Mouse (Mus musculus): ENCODE measurements around the gene Tmc6. TPM values are rescaled to one million over a fixed set of nuclear protein-coding genes. Genes with fewer than 3 reads are reported as not detected.
A peak's percentile ranks its signal among the peaks of the same experiment; 100 is the strongest.

The Tmc6 gene
- polyA plus RNA-seq, 1 experiment from 2014 or later: 23.8 TPM

DNA sequence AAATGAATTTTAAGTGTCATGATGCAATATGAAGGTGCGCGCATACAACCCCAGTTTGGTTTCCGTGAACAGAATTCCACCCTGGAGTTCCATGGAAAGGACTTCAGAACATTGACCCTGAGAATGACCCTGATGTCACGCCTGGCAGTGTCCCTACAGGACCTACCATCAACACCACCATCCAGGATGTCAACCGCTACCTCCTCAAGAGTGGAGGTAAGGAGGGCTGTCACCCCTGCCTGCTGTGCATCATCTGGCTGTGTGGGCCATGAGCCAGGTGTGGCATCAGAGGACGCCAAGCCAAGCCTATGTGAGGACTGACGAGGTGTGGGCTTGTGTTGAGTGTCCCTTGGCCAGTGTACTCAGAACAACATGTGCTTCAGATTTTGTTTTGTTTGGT is 26.1 kb downstream of the Tmc6 start:
- no peak overlapping the region for H3K9ac ChIP-seq
- H3K27ac ChIP-seq (ENCODE audit: poor library complexity, severe bottlenecking): no peak overlapping the region
- H3K9me3 ChIP-seq (replicated peaks): no peaks in the 10 kb centered on the region
- no peak overlapping the region for H3K4me3 ChIP-seq
- no peak for ATAC-seq (ENCODE audit: insufficient number of reproducible peaks, low FRiP score)
- WGBS: 97% methylated on average over 7 of the region's 7 CpGs
- peaks cover 98% of the 10 kb centered on the region for H3K36me3 ChIP-seq
- H3K27me3 ChIP-seq (replicated peaks): no peaks in the 10 kb centered on the region
- H3K4me1 ChIP-seq (replicated peaks): no peaks in the 10 kb centered on the region
- H3K4me2 ChIP-seq: no peak overlapping the region

DNA sequence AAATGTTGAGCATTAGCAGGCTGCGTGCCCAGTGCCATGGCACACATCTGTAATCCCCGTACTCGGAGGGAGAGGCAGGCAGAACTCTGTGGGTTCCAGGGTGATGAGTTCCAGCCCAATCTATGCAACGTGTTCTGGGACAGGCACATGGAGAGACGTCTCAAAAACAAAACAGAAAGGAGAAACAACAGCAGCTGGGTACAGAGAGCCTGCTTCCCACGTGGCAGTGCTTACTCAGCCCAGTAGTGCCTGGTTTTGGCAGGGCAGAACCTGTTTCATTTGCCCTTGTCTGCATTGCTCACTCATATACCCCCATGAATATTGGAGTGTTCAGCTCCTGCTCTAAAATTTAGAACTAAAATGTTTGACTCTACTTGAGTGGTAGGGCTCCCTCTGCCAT is 30.5 kb downstream of the Tmc6 start:
- no peak overlapping the region for H3K9ac ChIP-seq

DNA sequence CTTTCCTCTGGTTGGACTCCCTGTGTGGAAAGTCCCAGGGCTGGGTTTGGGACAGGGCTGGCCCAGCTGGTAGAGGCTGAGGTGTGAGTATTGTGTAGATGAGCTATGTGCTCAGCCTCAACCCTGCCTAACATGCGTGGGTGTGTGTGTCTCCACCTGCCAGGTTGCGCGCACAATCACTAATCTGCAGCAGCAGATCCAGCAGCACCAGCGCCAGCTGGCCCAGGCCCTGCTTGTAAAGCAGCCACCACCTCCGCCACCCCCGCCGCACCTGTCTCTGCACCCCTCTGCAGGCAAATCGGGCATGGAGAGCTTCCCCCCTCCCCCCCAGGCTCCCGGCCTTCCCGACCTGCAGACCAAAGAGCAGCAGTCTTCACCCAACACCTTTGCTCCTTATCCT is 32.6 kb downstream of the Tmc6 start:
- Histone ChIP-seq H3K9ac (no peak overlapping the region), H3K27me3 (replicated peaks) (no peaks in the 10 kb centered on the region), H3K4me3 (no peak overlapping the region), H3K27ac (ENCODE audit: poor library complexity, severe bottlenecking) (no peak overlapping the region), H3K4me2 (no peak overlapping the region), H3K36me3 (peaks cover 95% of the 10 kb centered on the region), H3K9me3 (replicated peaks) (no peaks in the 10 kb centered on the region), H3K4me1 (replicated peaks) (no peaks in the 10 kb centered on the region)
- ATAC-seq (ENCODE audit: insufficient number of reproducible peaks, low FRiP score): no peak
- WGBS: 87% methylated on average over 10 of the region's 10 CpGs

More for the DNA sequence above, 30.5 kb downstream of the Tmc6 start:
- WGBS: 85% methylated on average over 6 of the region's 6 CpGs
- Histone ChIP-seq H3K27ac (ENCODE audit: poor library complexity, severe bottlenecking) (no peak overlapping the region), H3K4me1 (replicated peaks) (no peaks in the 10 kb centered on the region), H3K9me3 (replicated peaks) (no peaks in the 10 kb centered on the region), H3K4me2 (no peak overlapping the region), H3K36me3 (peaks cover 97% of the 10 kb centered on the region), H3K4me3 (no peak overlapping the region), H3K27me3 (replicated peaks) (no peaks in the 10 kb centered on the region)
- no peak for ATAC-seq (ENCODE audit: insufficient number of reproducible peaks, low FRiP score)

GRCm38 (mm10) chr11:117748628-117749027 is 33.4 kb downstream of the Tmc6 start:
- Histone ChIP-seq H3K27me3 (replicated peaks) (no peaks in the 10 kb centered on the region), H3K36me3 (peaks cover 95% of the 10 kb centered on the region), H3K4me3 (no peak overlapping the region), H3K4me2 (no peak overlapping the region), H3K4me1 (replicated peaks) (no peaks in the 10 kb centered on the region), H3K9me3 (replicated peaks) (no peaks in the 10 kb centered on the region), H3K9ac (no peak overlapping the region), H3K27ac (ENCODE audit: poor library complexity, severe bottlenecking) (no peak overlapping the region)
- WGBS: 73% methylated on average over 4 of the region's 4 CpGs
- no peak for ATAC-seq (ENCODE audit: insufficient number of reproducible peaks, low FRiP score)

DNA sequence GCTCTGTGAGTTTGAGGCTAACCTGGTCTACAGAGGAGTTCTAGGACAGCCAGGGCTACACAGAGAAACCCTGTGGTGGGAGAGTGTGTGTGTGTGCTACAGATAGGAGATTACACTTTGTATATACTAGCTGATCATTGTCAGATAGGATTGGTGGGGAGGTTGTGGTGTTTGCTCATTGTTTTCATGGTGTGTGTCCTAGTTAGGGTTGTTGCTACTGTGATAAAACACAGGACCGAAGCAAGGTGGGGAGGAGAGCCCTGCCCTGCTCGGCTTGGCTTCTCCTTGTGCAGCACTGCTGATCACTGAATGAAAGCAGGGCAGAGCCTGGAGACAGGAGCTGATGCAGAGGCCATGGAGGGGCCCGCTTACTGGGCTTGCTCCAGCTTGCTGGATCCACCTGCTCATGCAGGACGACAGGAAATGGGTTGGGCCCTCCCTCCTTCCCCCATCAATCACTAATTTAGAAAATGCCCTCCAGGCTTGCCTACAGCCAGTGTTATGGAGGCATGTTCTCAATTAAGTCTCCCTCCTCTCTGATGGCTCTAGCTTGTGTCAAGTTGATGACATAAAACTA is 38.5 kb downstream of the Tmc6 start:
- ATAC-seq (ENCODE audit: insufficient number of reproducible peaks, low FRiP score): no peak
- Histone ChIP-seq H3K27ac (ENCODE audit: poor library complexity, severe bottlenecking) (no peak overlapping the region), H3K9ac (no peak overlapping the region), H3K4me2 (no peak overlapping the region), H3K27me3 (replicated peaks) (no peaks in the 10 kb centered on the region), H3K4me3 (no peak overlapping the region), H3K36me3 (peaks cover 97% of the 10 kb centered on the region), H3K9me3 (replicated peaks) (no peaks in the 10 kb centered on the region), H3K4me1 (replicated peaks) (no peaks in the 10 kb centered on the region)
- 69% methylated on average over 4 of the region's 4 CpGs for WGBS

DNA sequence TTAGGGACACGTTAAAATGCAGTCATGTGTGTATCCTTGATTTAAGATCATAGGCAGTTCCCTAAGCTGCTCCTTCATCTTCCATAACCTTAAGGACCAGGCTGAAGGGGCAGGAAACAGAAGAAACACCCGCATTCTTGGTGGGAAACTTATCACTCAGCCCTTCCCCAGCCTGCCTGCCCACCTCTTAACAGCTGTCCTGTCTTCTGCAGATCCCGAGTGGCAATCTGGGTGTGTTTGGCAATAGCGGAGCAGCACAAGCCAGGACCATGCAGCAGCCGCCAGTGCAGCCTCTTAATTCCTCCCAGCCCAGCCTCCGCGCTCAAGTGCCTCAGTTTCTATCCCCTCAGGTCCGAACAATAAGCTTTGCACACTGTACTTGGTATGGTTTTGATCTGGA is 39.3 kb downstream of the Tmc6 start:
- H3K9ac ChIP-seq: no peak overlapping the region
- H3K4me3 ChIP-seq: no peak overlapping the region
- H3K4me1 ChIP-seq (replicated peaks): no peaks in the 10 kb centered on the region
- no peaks in the 10 kb centered on the region for H3K27me3 ChIP-seq (replicated peaks)
- peaks cover 97% of the 10 kb centered on the region for H3K36me3 ChIP-seq
- H3K27ac ChIP-seq (ENCODE audit: poor library complexity, severe bottlenecking): no peak overlapping the region
- no peak for ATAC-seq (ENCODE audit: insufficient number of reproducible peaks, low FRiP score)
- H3K9me3 ChIP-seq (replicated peaks): no peaks in the 10 kb centered on the region
- WGBS: 70% methylated on average over 8 of the region's 8 CpGs
- H3K4me2 ChIP-seq: no peak overlapping the region

DNA sequence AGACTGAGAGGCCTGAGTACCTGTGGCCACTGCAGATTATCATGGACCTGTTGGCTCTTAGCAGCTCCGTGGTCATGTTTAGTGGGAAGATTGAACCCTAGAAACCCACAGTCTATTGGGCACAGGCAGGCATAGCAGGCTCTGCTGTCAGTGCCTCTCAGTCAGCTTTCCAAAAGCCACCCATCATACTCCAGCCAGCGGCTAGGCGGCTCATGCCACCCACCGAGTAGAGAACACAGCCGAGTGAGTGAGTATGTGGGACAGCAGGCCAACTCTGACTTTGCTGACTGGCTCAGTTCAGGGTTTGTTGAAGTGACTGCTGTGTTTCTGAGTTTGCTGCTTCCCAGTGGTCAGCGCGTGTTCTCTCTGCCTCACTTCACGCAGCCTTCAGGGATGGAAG is 39.8 kb downstream of the Tmc6 start:
- 85% methylated on average over 8 of the region's 8 CpGs for WGBS
- no peak overlapping the region for H3K27ac ChIP-seq (ENCODE audit: poor library complexity, severe bottlenecking)
- no peaks in the 10 kb centered on the region for H3K27me3 ChIP-seq (replicated peaks)
- H3K9ac ChIP-seq: no peak overlapping the region
- ATAC-seq (ENCODE audit: insufficient number of reproducible peaks, low FRiP score): no peak
- H3K4me3 ChIP-seq: no peak overlapping the region
- H3K9me3 ChIP-seq (replicated peaks): no peaks in the 10 kb centered on the region
- peaks cover 97% of the 10 kb centered on the region for H3K36me3 ChIP-seq
- no peak overlapping the region for H3K4me2 ChIP-seq
- H3K4me1 ChIP-seq (replicated peaks): no peaks in the 10 kb centered on the region

- 91% methylated on average over 6 of the region's 6 CpGs for WGBS
Observed at GRCm38 (mm10) chr11:117741128-117741527, 40.9 kb downstream of the Tmc6 start.

GRCm38 (mm10) chr11:117738123-117738522 is 43.9 kb downstream of the Tmc6 start:
- no peaks in the 10 kb centered on the region for H3K9me3 ChIP-seq (replicated peaks)
- H3K27ac ChIP-seq (ENCODE audit: poor library complexity, severe bottlenecking): no peak overlapping the region
- 86% methylated on average over 5 of the region's 5 CpGs for WGBS
- no peak overlapping the region for H3K9ac ChIP-seq
- no peaks in the 10 kb centered on the region for H3K27me3 ChIP-seq (replicated peaks)
- no peak for ATAC-seq (ENCODE audit: insufficient number of reproducible peaks, low FRiP score)
- H3K4me3 ChIP-seq: no peak overlapping the region
- H3K4me1 ChIP-seq (replicated peaks): no peaks in the 10 kb centered on the region
- peaks cover 89% of the 10 kb centered on the region for H3K36me3 ChIP-seq
- H3K4me2 ChIP-seq: no peak overlapping the region

More at GRCm38 (mm10) chr11:117741128-117741527, 40.9 kb downstream of the Tmc6 start:
- H3K4me3 ChIP-seq: no peak overlapping the region
- H3K36me3 ChIP-seq: peaks cover 98% of the 10 kb centered on the region
- no peaks in the 10 kb centered on the region for H3K4me1 ChIP-seq (replicated peaks)
- H3K27me3 ChIP-seq (replicated peaks): no peaks in the 10 kb centered on the region
- no peak overlapping the region for H3K4me2 ChIP-seq
- H3K27ac ChIP-seq (ENCODE audit: poor library complexity, severe bottlenecking): no peak overlapping the region
- ATAC-seq (ENCODE audit: insufficient number of reproducible peaks, low FRiP score): no peak
- no peak overlapping the region for H3K9ac ChIP-seq
- H3K9me3 ChIP-seq (replicated peaks): no peaks in the 10 kb centered on the region

DNA sequence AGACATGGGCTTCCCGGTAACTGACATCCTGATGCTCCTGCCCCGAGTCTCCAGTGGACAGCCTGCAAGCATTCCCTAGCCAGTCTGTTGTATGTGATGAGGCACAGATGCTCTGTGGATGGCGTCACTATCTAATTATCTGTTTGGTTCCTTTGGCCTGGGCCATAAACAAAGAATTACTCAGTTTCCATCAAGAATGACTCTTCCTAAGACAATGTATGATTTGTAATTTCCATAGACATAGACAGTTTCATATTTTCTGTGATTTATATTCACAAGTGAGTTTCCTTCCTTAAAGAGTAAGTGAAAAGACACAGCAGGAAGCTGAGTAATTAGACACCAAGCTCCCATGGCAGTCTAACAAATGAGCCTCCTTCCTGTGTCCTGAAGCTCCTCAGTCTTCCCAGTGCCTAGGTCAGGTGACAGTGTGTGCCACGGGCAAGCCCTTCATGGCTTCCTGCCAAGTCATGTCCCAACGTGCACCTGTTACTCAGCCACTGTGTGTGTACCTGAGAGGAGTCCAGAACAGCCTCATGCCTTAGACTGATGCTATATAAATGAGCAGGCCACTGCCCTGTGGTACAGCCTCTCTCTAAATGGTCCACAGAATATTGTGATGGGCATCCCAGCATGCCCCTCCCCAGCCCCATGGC is 45.8 kb downstream of the Tmc6 start:
- H3K36me3 ChIP-seq: peaks cover 76% of the 10 kb centered on the region
- no peak overlapping the region for H3K9ac ChIP-seq
- H3K4me1 ChIP-seq (replicated peaks): no peaks in the 10 kb centered on the region
- no peak overlapping the region for H3K4me2 ChIP-seq
- H3K27me3 ChIP-seq (replicated peaks): no peaks in the 10 kb centered on the region
- H3K27ac ChIP-seq (ENCODE audit: poor library complexity, severe bottlenecking): no peak overlapping the region
- no peak overlapping the region for H3K4me3 ChIP-seq
- 72% methylated on average over 5 of the region's 5 CpGs for WGBS
- no peak for ATAC-seq (ENCODE audit: insufficient number of reproducible peaks, low FRiP score)
- no peaks in the 10 kb centered on the region for H3K9me3 ChIP-seq (replicated peaks)

DNA sequence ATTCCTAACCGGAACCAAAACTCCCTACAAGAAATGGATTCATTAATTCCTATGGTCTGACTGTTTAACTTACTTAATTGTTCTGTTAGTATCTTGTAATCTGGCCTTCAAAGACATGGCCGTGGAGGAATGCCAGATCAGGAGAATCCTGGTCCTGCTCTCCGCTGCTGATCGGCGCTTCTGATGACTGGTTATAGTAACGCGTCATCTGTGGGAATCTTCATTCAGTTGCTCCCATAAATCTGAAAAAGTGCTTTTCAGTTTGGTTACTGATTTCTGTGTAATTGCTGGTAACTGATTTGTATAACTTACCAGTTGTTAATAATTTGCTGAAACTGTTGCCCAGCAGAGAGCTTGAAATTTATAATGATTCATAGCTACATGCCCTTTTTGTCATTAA is 50.5 kb downstream of the Tmc6 start:
- peaks cover 29% of the 10 kb centered on the region for H3K36me3 ChIP-seq
- no peak overlapping the region for H3K27ac ChIP-seq (ENCODE audit: poor library complexity, severe bottlenecking)
- H3K27me3 ChIP-seq (replicated peaks): no peaks in the 10 kb centered on the region
- H3K9me3 ChIP-seq (replicated peaks): no peaks in the 10 kb centered on the region
- ATAC-seq (ENCODE audit: insufficient number of reproducible peaks, low FRiP score): no peak
- no peak overlapping the region for H3K4me2 ChIP-seq
- H3K9ac ChIP-seq: no peak overlapping the region
- H3K4me1 ChIP-seq (replicated peaks): peaks cover 23% of the 10 kb centered on the region
- WGBS: 80% methylated on average over 7 of the region's 7 CpGs
- H3K4me3 ChIP-seq: no peak overlapping the region

DNA sequence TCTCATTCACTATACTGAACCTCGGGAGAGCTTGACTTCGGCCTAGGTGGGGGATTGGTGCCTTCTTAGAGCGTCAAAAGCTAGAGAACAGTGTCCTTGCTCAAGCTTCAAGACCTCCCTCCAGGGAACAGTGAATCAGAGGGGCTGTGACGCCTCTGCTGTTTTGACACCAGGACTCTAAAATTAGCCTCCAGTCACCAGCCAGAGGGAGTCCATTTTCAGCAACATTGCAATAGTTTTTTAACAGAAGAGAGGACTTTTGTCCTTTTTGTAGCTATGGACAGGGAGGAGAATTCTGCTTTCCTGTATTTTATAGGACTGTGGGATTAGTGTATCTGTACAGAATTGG is 51.5 kb downstream of the Tmc6 start:
- WGBS: 49% methylated on average over 4 of the region's 4 CpGs
- Histone ChIP-seq H3K27ac (ENCODE audit: poor library complexity, severe bottlenecking) (peak overlapping the region; percentile 48), H3K4me2 (no peak overlapping the region), H3K4me1 (replicated peaks) (peaks cover 23% of the 10 kb centered on the region), H3K9ac (no peak overlapping the region), H3K27me3 (replicated peaks) (no peaks in the 10 kb centered on the region), H3K36me3 (peaks cover 22% of the 10 kb centered on the region), H3K9me3 (replicated peaks) (no peaks in the 10 kb centered on the region), H3K4me3 (no peak overlapping the region)
- no peak for ATAC-seq (ENCODE audit: insufficient number of reproducible peaks, low FRiP score)
